Mouse (Mus musculus) ES-E14 (cell line): ENCODE data around the gene Vipas39.

Experiments used
- CHD2 ChIP-seq: IDR thresholded peaks from 2 replicates; pipeline ENCODE4 v1.6.1; 2014; ENCODE audit warnings: mild to moderate bottlenecking, low read depth, low read length, inconsistent platforms
- HCFC1 ChIP-seq: IDR thresholded peaks from 2 replicates; pipeline ENCODE4 v1.6.1; 2012; ENCODE audit warnings: low read length, inconsistent platforms, borderline replicate concordance; ENCODE audit not compliant: insufficient read depth
- MAFK ChIP-seq: IDR thresholded peaks from 2 replicates; pipeline ENCODE4 v1.6.1; 2014; ENCODE audit warnings: mild to moderate bottlenecking, low read depth, low read length, inconsistent platforms; ENCODE audit not compliant: insufficient read depth
- ZC3H11A ChIP-seq: IDR thresholded peaks from 2 replicates; pipeline ENCODE4 v1.6.1; 2012; ENCODE audit warnings: low read depth, mild to moderate bottlenecking, inconsistent platforms, low read length, borderline replicate concordance

DNA sequence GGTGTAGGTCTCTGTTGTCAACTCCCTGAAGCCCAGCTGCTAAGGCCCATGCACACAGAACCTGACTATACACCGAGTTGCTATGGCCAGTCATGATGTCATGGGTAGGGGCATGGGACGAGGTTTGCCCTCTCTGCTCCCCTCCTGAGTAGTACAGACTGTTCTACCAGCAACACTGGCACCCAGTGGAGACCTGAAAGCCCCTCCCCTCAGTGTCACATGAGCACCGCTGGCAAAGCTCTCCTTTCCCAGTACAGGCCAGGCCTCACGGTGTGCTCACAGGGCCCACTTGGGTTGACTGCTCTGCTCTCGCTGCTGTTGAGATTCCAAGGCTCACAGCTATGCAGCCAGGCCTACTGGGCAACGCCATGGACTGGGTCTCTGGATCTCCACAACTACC lies 27.9 kb upstream of the Vipas39 start:
- TF ChIP-seq HCFC1 (no peak), CHD2 (no peak), ZC3H11A (no peak), MAFK (no peak)
